Mouse (Mus musculus) frontal cortex, postnatal 10 days (tissue): ENCODE data around the gene Prkca.

Experiments
- DNase-seq, 2 experiments: peaks; one replicate each; pipeline ENCODE4 v3.0.0; 2022; ENCODE audit warnings: low spot score in 2 of 2, mixed read lengths in 1 of 2

Prkca gene

DNA sequence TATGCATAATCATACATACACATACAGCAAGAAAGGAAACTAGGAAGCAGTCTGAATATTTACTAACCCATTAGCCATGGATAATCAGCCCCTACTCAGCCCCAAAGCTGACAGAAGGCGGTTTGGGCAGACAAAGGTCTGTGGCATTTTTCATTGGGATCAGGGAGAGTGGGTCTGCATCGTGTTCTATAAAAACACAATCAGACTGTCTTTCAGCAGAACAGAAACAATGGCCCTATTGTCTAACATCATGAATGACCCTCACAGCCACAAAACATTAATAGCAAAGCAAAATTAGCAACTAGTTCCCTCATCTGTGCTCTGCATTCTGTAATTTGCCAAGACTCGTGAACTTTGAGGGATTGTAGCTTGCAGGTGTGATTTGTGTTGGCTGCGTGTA is 181.6 kb downstream of the Prkca start:
- no peak for DNase-seq

DNA sequence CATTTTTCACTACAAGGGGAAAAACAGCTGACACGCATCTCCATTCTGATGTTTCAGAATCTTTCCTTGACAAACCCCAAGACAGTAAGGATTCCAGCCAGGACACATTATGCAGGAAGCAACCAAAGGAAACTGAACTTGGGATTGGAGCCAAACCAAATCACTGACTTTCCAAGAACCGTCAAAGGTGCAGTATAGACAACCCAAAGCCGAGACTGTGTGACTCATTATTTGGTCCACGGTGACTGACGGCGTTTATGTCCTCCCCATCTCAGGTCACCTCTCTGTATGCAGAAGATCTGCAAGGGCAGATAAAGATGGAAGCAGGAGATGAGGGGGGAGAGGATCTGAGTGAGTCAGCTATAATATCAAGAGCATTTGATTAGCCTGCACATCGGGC is 183.7 kb downstream of the Prkca start:
- no peak for DNase-seq

DNA sequence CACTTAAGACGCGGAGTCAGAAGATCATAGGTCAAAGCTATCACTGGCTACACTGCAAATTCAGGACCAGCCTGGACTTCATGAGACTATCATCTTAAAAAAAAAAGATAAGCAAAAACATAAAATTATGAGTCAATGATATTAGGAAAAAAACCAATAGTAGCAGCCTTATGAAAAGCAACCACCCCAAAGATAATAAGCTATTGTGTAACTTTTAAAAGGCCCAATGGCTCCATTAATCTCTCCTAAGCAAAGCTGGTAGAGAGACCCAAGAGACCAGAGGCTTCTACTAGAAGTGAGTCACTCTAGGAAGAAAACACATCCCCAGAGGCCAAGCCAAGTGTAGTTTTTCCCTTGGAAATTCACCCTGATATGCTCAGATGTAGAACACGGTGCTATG is 185.7 kb downstream of the Prkca start:
- DNase-seq = no peak

DNA sequence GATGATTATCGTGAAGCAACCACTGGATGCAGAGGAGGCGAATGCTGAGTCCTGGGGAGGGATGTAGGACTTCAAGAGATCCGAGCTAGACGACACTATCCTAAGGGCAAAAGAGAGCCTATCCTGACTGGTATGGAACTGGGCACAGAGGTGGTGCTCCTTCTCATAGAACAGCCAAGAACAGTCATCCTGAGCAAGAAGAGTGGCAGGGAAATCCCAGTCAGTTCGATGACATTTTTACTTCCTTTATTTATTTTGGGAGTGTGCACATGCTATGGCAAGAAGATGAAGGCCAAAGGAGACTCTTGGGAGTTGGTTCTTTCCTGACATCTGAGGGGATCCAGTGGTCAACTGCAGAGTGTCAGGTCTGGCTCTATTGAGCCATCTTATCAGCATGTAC is 186.7 kb downstream of the Prkca start:
- DNase-seq = no peak

DNA sequence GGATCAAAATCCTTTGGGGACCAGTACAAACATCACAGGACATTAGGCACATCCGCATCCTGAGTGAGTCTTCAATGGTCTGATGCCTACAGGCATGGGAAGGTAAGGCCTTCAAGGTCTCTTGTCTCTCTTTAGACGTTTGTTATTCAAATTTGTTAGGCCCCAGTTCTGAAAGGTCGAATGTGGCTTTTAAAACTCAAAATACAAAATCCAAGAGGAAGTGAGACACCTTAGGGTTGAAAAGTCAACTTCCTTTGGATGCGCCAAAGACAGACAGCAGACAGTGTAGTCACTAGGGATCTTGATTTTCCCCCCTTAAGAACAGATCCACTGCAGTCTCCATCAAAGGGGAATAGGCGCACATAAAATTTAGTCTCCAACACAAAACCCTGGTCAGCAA is 187.6 kb downstream of the Prkca start:
- no peak for DNase-seq

DNA sequence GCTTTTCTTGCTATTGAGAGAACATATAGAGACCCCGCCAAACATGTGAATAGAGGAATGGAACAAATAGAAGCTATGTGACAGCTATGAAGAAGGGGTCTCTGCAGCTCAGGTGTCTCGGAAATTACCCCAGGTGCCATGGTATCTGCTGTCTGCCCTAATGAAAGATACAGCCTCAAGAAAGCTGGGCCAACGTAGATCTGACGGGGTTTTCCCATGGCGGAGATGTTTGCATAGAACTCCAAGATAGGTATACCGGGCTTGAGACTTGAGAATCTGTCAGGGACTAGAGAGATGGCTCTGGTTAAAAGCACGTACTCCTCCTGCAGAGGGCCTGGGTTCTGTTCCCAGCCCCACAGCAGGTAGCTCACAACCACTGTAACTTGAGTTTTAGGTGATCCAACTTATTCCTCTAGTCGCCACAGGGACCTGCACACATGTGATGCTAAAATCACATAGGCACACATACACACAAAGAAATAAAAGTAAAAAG is 188.6 kb downstream of the Prkca start:
- DNase-seq = no peak

DNA sequence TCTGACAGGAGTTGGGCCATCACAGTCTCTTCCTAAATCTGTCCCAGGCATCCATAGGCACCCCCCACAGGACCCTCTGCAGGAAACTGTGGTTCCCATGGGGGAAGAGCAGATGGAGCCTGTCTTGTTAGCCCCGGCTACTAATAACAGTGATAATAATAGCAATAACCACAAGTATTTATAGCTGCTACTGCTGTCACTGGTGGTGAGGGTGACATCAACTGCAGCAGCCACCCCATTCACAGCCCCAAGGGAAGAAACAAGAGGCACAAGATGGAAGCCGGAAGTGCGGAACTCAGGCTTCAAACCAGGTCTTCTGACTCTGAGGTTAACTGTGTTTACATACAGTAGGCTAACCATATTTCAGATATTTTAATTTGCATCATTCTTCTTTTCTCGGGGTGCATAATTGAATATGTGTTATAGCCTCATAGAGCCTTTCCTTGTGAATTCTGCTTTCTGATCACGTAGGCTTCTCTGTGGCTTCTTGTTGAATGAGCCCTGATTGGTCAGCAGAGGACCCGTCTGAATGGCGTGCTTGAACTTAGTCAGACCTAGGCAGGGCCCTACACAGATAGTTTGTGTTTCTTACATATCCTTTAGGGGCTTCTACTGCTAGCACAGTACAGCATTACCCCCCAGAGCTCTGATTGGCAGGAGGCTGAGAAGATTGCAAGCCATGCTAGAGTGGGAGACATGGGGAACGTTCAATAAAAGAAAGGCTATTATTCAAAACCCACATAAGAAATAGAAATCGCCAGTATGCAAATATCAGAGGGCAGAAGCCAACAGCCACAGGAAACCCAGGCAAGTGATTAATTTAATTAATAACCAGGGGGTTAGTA is 189.5 kb downstream of the Prkca start:
- no peak for DNase-seq

DNA sequence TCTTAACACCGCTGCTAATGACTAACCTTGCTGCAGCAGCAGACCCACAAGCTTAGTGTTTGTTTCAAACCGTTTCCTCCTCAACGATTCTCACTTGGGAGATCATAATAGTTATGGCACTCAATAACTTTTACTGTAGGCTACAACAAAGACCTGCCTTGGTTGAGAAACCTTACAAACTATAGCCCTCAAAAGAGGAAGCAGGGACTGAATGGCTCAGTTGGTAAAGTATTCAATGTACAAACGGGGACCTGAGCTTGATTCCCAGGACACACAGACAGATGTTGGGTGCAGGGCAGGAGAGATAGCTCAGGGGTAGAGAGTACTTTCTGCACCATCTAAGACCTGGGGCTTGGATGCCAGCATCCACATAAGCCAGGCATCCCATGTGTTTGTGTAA is 191.1 kb downstream of the Prkca start:
- no peak for DNase-seq

DNA sequence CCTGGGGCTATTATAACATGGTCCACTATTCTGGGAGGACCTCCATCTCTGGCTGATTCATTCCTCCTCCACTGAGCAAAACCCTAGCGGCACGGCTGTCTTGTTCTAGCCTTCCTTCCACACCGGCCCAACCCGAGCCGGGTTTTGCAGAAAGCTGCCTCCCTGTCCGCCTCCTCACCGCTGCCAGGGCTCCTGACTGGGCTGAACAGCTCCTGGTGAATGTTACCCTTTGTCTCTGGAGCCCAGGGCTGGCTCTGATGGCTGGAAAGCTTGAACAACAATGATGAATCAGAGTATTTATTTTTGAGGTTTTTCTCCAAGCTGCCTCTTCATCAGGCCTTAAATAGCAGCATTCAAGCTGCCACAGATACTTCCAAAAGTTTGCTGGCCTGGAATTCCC is 193.3 kb downstream of the Prkca start:
- DNase-seq = peak; percentile 65 to 72

DNA sequence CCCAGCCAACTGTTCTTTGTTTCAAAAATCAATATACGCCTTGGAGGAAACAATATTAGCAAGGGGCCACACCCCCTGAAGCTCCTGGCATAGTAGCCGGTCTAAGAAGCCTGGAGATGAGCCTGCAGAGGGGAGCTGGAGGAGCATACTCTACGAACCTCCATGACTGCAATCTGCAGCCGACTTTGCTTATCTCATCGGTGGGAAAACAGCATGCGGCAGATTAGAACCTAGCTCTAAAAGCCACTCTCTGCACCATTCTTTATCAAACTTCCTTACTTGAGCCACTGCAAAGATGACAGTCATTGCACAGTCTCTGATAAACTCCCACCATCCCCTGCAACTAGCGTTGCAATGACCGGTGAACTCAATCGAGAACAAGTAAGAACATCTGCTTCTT is 194.5 kb downstream of the Prkca start:
- DNase-seq = no peak

DNA sequence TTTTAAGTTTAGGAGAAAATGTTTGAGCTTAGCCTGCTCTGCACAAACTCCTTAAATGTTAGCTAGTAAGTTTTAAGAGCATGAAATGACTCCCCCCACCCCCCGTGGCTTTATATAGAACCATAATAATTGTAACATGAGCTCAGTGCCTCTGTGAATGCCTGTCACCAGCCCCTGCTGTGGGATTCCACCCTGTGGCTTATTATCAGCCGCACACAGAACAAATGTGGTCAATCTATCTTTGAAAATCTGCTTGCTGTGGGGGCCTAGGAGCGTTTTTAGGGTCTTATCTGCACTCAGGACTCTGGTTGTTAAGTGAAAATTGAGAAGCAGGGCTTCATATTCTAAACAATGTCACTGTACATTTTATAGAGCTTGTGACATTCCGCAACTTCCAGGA is 195.2 kb downstream of the Prkca start:
- no peak for DNase-seq

DNA sequence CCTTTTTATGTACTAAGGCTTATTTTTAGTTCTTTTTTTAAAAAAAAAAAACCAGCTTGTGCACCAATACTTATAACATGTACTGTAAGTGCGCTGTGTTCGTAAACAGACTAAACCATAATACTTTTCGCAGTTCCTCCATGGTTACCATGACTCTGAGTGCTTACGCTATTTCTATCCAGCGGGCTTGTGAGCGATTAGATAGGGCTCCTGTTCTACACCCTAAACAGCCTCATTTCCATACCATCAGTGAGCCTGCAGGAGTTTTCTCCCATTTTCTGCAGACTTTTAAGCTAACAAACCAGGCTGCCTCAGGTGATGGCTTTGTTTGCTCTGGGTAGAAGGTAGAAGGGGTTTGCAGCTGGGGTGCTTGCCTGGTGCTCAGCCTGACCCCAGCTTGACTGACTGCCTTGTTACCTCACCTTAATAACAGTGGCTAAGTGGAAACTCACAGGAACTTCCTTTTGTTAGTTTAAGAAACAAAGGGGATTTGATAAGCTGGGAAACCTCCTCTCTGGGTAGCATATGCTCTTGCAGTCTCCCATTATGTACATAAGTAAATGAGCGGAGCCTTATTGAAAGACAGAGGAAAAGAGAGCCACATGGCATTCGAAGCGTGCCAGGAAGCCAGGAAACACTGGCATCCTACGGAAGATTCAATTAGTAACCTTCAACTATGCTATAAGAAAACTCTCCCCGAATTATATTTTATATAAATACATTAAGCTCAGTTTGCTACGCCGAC is 197.8 kb downstream of the Prkca start:
- no peak for DNase-seq

DNA sequence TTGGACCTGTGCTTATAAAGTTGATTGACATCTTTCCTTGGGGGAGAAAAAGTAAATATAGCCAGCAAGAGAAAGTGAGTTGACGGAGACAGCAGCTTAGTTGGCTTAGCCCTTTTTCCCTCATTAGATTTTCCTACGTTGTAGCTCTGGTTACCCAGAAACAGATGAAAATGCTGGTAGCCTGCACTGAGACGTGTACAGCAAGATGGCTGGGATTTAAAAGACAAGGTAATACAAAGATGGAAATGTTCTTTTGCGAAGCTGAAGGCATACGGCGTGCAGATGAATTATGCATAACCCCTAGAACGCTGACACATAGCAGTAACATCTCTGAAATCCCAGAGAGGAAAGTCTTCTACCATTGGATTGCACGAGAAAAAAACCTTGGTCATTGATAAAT is 198.6 kb downstream of the Prkca start:
- DNase-seq = no peak

DNA sequence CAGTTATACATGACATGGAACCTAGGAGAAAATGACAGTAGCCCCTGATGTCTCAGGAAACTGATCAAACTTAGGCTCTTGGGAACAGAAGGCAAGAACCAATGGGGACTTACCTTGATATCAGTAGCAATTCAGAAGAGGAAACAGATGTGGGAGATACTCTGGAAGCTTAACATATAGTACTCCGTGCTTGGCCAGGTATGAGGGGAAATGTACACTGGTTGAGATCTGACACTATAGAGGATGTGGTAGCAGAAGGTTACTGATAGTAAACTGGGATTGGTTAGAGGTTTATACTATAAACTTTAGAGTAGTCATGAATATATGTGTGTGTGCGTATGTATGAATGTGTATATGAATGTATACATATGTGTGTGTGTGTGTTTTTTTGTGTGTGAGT is 200.0 kb downstream of the Prkca start:
- DNase-seq = no peak

DNA sequence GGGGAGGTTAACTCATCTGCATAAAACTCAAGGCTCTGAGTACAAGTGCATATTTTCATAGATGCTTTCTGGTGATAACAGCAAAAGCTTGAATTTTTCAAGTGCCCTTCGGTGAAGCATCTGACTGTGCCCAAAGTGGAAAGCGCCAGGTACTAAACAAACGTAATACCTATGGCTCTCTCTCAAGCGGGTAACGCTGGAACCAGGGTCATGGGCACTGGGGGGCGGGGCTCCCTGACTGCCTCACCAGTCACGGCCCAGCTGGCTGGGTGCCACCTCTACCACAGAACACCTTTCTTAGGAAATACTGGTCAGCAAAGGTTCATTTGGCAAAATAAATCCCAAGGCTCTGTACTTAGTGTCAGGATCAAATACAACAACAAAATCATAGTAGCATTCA is 203.7 kb downstream of the Prkca start:
- no peak for DNase-seq

DNA sequence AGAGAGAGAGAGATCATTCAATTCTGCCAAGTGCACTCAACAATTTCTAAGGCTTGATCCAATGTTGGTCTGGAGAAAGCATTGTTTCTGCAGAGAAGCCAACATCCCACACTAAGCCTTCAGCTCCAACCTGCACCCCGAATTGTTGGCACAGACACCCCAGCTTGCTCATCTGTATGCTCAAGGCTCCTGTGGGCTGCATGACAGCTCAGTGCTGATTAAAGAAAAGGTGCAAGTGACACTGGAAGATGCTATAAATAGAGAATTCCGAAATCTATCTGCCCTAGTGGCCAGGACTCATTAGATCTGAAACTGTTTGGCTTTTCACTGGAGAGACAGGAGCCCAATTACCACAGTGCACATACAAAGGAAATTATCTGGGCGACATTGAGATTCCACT is 207.4 kb downstream of the Prkca start:
- no peak for DNase-seq

DNA sequence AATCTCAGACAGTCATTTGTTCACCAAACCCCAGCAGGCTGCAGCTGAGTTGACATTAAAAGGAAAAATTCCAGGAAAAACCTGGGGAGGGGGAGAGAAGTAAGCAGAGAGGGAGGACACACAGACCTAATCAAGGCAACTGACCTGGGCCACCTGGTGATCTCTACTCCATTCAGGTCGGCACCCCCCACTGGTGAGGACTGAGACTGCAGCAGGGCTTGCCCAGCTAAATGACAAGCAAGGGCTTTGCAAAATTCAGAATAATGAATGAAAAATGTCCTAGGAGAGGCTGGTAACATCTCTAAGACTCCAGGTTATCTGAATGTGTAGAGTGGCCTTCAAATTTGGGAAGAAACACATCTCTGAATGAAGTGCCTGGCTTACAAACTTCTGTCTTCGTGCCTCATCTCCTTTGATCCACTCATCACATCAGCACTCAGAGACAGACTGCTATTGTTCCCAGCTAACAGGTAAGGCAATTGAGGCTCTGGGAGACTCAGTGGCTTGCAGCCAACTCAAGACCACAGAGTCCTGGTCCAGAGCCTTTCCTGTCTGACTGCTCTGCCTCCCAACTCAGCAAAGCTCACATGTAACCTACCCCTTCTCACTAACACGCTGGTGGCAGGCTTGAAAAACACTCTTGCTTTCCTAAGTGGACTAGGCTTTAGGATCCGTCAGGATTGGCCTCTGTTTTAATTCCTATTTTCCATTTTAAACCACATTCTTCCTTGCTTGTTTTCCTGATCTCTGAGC is 208.1 kb downstream of the Prkca start:
- no peak for DNase-seq

DNA sequence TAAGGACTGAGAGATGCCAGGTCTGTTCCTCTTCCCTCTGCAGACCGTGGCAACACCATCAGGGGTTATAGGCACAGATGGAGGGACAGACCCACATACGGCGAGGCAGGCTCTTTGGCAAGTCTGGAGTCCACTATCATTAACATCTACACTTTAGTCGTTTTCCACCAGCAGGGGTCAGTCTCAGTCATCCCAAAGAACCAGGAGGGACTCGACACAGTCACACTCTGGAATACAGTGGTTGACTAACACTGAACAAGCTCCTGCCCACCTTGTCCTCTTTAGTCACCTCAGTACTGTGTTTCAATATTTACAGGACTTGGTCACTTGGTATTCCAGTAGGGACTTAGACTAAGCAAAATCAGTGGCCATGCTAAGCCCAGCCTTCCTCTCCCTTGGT is 215.1 kb downstream of the Prkca start:
- peak in 1 of 2 experiments; percentile 62 for DNase-seq

DNA sequence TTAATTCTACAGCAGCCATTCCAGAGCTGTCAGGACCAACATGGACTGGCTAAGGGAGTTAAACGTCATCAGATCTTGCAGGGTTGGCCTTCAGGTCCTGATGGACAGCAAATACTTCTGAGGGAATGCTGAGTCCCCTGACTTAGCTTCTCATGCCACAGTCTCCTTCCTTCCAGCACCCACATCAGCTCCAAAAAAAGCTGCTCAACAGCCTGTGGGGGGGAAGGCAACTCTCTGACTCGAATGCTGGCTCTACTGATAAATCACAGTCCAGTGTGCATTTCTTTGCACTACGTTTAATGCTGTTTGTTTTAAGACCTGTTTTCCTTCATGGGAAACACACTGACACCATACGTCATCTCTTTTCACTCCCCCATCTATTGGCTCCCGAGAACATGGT is 215.8 kb downstream of the Prkca start:
- DNase-seq = no peak

DNA sequence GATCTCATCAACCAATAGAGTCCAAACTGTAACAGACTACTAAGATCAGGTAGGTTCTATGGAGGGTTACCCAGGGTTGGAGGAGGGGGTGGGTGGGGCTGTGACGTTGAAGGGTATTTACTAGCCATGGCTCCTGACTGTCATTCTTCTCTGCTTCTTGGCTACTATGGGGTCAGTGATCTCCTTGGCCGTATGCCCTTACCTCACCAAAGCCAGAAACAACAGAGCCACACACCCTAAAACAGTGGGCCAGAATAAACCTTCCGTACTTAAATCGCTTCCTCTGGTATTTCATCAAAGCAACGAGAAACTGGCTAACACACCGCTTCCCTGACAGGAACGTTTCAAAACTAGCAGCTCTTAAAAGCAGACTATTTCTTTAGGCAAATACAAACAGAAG is 221.2 kb downstream of the Prkca start:
- no peak for DNase-seq

DNA sequence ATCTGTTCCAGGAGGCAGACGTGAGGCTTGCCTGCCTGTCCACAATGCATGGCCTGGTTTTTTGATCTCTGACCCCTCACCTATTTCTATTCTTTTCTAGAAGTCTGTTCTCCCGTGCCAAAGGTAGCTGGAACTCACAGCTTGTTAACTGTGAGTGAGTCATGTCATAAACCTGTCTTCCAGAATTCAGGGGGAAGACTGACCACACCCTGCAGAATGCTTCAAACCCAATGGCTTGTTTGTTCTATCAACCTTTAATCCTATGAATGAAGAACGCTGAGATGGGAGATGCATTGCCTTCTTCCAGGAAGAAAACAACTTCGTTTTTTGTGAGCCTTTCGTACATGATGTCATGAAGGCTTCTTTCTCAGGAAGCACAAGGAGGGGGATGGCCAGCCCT is 223.0 kb downstream of the Prkca start:
- DNase-seq = no peak

DNA sequence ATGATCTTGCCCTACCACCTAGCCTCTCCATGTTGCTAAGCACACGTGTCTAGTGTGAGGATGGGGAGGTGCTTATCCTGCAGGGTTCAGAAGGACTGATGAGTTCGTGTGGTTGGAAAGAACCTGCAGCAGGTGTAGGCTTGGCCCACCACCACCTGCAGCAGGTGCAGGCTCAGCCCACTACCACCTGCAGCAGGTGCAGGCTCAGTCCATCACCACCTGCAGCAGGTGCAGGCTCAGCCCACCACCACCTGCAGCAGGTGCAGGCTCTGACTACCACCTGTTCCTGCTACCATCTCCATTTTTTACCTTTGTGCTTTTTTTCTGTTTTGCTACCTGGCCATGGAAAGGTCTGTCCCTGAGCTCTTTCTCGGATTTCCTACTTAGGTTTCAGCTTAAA is 223.9 kb downstream of the Prkca start:
- DNase-seq = no peak
